Mouse (Mus musculus): Measurements from ENCODE around the gene Scaf8.
A peak's percentile ranks its signal among the peaks of the same experiment; 100 is the strongest.

Gene Scaf8

GRCm38 (mm10) chr17:3207529-3208240 is 92.9 kb downstream of the Scaf8 start:
- DNase-seq (ENCODE audit: low read depth, low spot score) = no peak

DNA sequence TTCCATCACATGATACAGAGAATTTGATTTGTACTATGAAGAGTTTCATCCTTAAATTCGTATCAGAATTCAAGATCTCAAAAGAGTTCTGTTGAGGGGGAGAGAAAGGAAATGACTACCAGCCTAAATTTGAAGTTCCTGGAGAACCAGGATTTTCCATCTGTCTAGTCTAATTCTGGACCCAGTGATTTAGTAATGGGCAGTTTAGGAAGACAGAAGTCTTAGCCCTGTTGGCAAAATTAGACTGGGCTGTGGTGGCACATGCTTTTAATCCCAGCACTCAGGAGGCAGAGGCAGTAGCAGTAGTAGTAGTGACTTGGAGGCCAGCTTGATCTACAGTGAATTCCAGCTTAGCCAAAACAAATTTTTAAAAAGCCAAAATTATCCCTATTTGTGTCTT is 93.7 kb downstream of the Scaf8 start:
- no peak for DNase-seq (ENCODE audit: low read depth, low spot score)

- DNase-seq (ENCODE audit: low read depth, low spot score) = no peak
Observed at GRCm38 (mm10) chr17:3209581-3209980, 94.8 kb downstream of the Scaf8 start.

DNA sequence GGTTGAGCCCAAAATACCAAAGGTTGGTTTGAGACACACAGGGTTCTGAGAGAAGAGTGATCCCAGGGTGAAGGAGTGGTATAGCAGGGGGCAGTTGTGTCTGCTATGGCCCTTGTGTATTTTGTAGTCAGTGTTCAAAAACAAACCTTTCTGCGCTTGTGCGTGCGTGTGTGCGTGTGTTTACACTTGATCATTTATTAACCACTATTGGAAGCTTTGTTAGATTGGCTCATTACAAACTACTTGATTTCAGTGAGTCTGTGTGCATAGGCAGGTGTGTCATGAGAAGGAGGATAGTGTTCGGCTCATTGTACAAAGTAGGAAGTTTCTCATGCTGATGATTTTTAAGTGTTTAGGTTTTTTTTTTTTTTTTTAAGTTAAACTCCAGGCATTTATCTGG is 95.4 kb downstream of the Scaf8 start:
- DNase-seq (ENCODE audit: low read depth, low spot score) = no peak

DNA sequence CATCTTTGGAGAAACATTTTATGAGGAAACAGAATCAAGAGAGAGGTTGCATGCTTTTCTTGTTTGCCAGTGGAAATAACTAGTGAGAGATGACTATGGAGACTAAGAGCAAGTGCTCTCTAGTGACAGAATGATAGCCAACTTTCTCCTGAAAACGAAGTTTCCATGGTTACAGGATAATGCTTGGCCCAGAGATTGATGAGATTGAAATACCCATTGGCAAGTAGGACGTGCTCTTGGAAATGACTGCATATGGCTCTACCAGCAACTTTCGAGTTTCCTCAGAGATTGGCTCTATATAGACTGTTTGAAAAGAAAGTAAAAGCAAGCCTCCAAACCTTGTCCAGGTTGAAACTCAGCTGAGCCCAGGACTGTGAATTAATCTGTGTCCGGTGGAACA is 97.3 kb downstream of the Scaf8 start:
- DNase-seq (ENCODE audit: low read depth, low spot score) = no peak

DNA sequence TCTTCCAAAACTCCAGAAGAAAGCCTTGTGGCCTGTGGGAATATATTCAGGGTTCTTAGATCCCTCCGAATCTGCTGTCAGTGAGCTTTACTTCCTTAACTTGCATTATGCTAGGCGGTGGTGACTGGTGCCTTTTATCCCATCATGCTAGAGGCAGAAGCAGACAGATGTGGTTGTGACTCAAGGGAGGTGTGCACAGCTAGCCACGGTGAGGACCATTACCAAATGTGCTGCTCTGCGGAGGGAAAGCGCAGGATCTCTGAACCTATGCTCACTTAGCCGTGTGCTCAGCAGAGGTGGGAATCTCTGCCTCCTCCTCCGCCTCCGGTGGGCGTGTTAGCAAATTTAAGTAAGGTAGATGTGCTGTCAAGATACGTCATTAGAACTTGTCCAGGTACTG is 98.1 kb downstream of the Scaf8 start:
- no peak for DNase-seq (ENCODE audit: low read depth, low spot score)

GRCm38 (mm10) chr17:3214852-3215251 is 100.1 kb downstream of the Scaf8 start:
- DNase-seq (ENCODE audit: low read depth, low spot score) = no peak

- DNase-seq (ENCODE audit: low read depth, low spot score) = no peak
Observed at GRCm38 (mm10) chr17:3217023-3217422, 102.3 kb downstream of the Scaf8 start.

DNA sequence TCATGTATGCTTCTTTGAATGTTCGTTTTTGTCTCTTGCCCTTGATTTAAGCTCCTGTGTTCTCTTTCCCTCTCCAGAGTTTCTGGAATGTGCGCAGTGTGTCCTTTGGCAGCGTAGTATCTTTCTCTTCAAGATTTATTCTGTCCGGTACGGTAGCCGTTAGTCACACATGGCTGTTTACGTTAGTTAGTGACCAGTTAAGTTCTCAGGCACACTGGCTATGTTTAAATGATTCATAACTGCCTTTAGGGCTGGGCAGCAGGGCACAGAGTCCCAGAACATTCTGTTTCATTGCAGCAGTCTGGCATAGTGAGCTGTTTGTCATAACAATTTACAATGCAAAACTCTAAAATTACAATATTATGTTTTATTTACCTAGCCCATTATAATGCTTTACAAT is 103.6 kb downstream of the Scaf8 start:
- DNase-seq (ENCODE audit: low read depth, low spot score) = no peak

GRCm38 (mm10) chr17:3218916-3219315 is 104.1 kb downstream of the Scaf8 start:
- DNase-seq (ENCODE audit: low read depth, low spot score) = no peak

DNA sequence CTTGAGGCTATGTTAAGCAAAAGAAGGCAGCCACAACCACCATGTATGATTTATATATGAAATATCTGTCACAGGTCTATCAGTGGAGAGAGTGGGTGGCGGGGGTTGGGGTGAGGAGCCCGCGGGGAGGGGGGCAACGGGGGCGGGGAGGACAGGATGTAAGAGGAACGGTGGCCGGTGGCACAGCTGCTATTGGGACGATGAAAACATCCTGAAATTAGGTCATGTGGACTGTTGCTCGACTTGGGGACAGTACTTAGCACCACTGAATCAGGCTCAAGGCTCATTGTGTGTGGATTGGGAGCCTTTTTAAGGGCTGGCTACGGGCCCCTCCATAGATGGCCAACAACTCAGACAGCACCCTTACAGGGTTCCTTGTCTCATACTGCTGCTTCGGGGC is 105.4 kb downstream of the Scaf8 start:
- no peak for DNase-seq (ENCODE audit: low read depth, low spot score)

GRCm38 (mm10) chr17:3223071-3223470 is 108.3 kb downstream of the Scaf8 start:
- no peak for DNase-seq (ENCODE audit: low read depth, low spot score)

DNA sequence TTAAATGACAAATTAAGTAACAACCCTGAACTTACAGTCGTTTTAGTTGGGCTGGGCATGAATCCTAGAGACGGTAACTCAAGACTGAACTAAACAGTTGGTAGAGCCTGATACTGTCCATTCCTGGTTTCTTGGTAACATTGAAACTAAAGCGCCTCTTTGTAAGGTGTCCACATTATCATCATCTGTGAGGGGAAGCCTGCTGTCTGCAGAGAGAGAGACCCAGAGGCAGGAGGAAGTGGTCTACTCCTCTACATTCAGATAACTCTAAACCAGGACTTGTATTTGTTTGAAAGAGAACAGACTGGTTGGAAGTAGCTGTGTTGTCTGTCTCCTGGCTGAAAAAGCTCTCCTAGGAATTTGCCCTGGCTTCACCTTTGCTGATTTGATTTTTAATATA is 108.9 kb downstream of the Scaf8 start:
- no peak for DNase-seq (ENCODE audit: low read depth, low spot score)

- peak; percentile 71 for DNase-seq (ENCODE audit: low read depth, low spot score)
Observed at GRCm38 (mm10) chr17:3224383-3225106, 109.8 kb downstream of the Scaf8 start.

- peak; percentile 18 for DNase-seq (ENCODE audit: low read depth, low spot score)
Observed at GRCm38 (mm10) chr17:3230231-3231000, 115.6 kb downstream of the Scaf8 start.

DNA sequence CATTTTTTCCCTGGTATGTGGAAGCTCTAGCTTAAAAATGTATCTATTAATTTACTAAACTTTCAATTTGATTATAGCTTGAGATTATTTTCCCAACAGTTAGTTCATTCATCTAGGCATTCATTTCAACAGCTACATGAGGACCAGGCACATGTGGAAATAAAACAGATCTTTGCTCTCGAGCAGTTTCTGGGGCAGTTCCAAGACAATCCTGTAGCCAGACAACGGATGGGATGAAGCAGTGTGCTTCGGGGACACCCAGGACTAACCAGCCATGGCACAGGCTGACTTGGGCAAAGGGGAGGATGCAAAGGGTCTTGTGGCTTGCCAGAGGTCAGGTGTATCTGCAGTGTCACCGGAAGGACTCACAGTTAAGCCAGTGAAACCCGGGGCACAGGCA is 117.9 kb downstream of the Scaf8 start:
- DNase-seq (ENCODE audit: low read depth, low spot score) = no peak

- DNase-seq (ENCODE audit: low read depth, low spot score) = no peak
Observed at GRCm38 (mm10) chr17:3243672-3244071, 128.9 kb downstream of the Scaf8 start.

DNA sequence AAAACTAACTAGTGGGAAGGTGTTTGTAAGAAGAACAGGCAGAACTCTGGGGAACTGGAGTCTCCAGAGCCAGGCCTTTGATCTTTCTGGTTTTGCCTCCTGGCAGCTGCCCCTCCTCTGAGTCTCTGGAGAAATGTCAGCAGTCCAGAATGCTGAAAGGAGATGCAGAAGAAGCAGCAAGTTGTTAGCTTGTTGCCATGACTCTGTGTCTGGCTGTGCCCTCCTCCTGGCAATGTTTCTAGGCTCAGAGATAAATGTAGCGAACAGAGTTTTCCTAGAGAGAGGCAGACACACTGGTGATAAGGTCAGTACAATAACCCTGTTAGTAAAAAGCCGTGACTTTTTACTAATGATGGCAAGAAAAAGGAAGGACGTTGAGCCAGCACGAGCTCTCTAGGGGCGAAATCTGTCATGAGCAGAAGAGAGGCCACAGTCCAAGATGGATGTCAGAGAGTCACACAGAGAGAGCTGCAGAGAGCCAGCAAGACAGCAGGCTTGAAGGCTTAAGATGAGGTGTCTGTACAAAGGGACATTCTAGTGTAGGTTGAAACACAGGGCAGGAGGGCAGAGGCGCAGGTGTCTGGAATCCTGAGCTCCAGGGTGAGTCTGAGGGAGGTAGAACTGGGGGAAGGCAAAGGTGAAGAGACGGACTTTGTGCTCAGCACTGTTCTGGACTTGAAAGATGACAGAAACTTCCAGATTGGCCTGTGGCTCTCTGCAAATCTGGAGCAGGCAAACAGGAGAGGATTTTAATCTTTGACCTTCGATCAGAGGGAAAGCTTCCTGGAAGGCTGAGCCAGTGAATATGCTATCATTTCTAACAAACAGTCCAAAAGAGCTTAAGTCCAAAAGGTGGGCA is 130.3 kb downstream of the Scaf8 start:
- DNase-seq (ENCODE audit: low read depth, low spot score) = peak; percentile 26

DNA sequence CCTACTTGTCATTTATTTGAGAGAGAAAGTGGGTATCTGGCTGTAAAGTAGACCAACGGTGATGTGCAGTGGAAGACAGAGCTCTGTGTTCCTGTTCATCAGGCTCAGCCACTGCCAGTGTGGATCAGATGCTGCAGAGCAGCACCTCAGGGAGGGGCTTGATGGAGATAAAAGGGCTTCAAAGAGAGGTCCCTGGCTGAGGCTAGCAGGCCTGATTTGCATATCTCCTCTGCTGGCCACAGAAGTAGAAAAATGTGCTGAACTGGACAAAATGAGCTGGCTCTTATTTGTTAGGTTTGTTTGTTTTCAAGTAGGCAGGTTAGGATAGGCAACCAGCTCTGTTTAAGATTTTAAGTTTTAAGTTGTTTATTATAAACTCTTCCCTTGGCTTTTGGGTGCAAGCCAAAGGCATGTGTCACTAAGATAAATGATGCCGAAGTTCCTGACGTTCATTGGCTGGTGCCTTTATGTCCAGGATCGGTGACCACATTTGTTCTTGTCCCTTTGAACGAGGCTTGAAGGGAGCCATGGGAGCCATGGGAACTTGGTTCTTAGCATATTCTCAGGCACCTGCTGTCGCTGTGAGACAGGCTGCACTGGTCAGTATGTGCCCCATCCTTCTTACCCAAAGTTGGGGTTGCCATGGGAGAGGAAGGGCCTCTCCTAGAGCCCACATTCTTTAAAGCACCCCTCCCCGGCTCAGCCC is 132.0 kb downstream of the Scaf8 start:
- DNase-seq (ENCODE audit: low read depth, low spot score) = no peak
